Mouse (Mus musculus): ENCODE measurements at regions not wholly inside any gene's neighbourhood (a gene's known extent, or its start where the extent isn't known, plus 50 kb on each side); places are given as distances from the start of the nearest gene placed in this dataset.
"Not testable (repeated sequence)": the region's sequence is repeated elsewhere in the genome, so short reads cannot be mapped to it uniquely, and the experiment has no call there.

DNA sequence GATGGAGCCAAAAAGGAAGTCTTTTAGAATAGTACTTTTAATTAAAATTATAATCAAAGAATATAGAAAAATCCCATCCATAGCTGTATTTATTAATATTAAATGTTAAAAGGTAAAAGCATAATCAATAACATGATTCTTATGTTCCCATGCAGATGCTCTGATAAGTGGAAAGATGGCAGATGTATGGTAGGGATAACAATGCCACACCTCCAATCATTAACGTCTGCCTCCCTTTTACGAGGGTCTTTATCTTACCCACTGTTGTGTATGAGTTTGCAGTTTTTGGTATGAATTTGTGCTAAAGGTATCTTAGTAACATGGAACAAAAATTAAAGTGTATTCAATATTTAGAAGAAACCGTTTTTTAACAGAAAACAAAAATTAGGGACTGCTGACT, 127.8 kb downstream of the Alg10b start:
- 91% methylated on average over 3 of the region's 3 CpGs for WGBS
- H3K27me3 ChIP-seq (ENCODE audit: control insufficient read depth, insufficient read depth, low read length) = no peaks in the 10 kb centered on the region
- no peak overlapping the region for H3K4me3 ChIP-seq (replicated peaks; ENCODE audit: low read length)
- no peak overlapping the region for H3K27ac ChIP-seq
- H3K9ac ChIP-seq = no peak overlapping the region
- DNase-seq (ENCODE audit: low spot score) (no peak), ATAC-seq (ENCODE audit: low FRiP score) (no peak)
- H3K4me1 ChIP-seq (replicated peaks; ENCODE audit: control insufficient read depth, insufficient read depth, low read length) = no peaks in the 10 kb centered on the region
- no peak overlapping the region for H3K4me2 ChIP-seq (replicated peaks)
- no peaks in the 10 kb centered on the region for H3K9me3 ChIP-seq (ENCODE audit: control insufficient read depth, low read length)
- H3K36me3 ChIP-seq (replicated peaks; ENCODE audit: control insufficient read depth, insufficient read depth) = no peaks in the 10 kb centered on the region

DNA sequence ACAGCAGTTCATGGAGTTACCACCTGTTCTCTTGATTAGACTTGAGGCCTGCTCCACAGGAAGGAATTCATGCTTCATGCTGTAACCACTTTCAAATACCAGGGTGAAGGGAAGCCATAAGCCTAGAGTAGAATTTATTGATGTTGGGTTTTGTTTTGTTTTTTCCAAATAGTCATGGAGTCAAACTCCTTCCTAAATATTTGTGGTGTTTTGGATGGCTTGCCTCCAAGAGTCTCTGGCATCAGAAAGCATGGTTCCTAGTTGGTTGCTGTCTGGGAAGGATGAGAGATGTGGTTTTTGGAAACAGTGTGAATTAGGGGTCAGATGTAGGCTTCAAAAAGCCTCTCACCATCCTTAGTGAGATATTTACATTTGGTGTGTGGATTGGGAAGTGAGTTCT, 141.5 kb downstream of the Alg10b start:
- ATAC-seq (ENCODE audit: low FRiP score) (no peak), DNase-seq (ENCODE audit: low spot score) (no peak)

DNA sequence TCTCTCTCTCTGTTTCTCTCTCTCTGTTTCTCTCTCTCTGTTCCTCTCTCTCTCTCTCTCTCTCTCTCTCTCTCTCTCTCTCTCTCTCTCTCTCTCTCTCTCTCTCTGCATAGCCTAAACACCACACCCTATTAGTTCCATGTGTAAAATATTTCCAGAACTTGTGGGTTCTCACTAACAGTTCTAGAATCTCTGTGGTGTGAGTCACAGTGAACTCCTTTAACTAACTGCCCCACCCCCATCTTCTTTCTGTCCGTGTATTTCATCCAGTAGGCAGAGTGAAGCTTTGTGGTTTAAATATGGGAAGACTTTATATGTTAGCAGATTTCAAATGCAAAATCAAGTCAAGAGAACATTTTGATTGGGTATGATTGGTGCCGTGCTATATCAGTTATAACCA, 153.8 kb downstream of the Alg10b start:
- no peaks in the 10 kb centered on the region for H3K36me3 ChIP-seq (replicated peaks; ENCODE audit: control insufficient read depth, insufficient read depth)
- no peaks in the 10 kb centered on the region for H3K9me3 ChIP-seq (ENCODE audit: control insufficient read depth, low read length)
- H3K9ac ChIP-seq = no peak overlapping the region
- H3K27me3 ChIP-seq (ENCODE audit: control insufficient read depth, insufficient read depth, low read length) = no peaks in the 10 kb centered on the region
- H3K27ac ChIP-seq = no peak overlapping the region
- H3K4me2 ChIP-seq (replicated peaks) = no peak overlapping the region
- no peak for ATAC-seq (ENCODE audit: low FRiP score)
- H3K4me1 ChIP-seq (replicated peaks; ENCODE audit: control insufficient read depth, insufficient read depth, low read length) = no peaks in the 10 kb centered on the region
- 80% methylated on average over 2 of the region's 2 CpGs for WGBS
- no peak for DNase-seq (ENCODE audit: low spot score)
- H3K4me3 ChIP-seq (replicated peaks; ENCODE audit: low read length) = no peak overlapping the region

More for the DNA sequence above, 141.5 kb downstream of the Alg10b start:
- no peaks in the 10 kb centered on the region for H3K9me3 ChIP-seq (ENCODE audit: control insufficient read depth, low read length)
- no peaks in the 10 kb centered on the region for H3K4me1 ChIP-seq (replicated peaks; ENCODE audit: control insufficient read depth, insufficient read depth, low read length)
- no peak overlapping the region for H3K9ac ChIP-seq
- H3K4me2 ChIP-seq (replicated peaks) = no peak overlapping the region
- no peaks in the 10 kb centered on the region for H3K27me3 ChIP-seq (ENCODE audit: control insufficient read depth, insufficient read depth, low read length)
- no peak overlapping the region for H3K4me3 ChIP-seq (replicated peaks; ENCODE audit: low read length)
- H3K36me3 ChIP-seq (replicated peaks; ENCODE audit: control insufficient read depth, insufficient read depth) = no peaks in the 10 kb centered on the region
- H3K27ac ChIP-seq = no peak overlapping the region

DNA sequence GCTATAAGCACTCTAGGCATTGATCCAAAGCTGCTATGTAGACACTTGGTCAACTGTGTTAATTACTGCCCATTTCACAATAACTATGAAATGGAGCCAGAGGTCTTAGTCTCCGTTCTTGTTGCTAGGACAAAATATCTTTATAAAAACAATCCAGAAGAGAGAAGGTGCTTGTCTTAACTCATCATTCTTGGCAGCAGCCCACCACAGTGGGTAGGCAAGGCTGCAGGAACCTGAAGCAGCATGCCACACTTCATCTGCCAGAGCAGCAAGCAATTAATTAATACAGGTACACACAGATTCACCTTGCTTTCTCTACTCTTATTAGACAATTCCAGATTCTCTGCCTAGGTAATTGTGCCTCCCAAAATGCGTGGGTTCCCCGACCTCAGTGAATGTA, 172.8 kb downstream of the Alg10b start:
- H3K27ac ChIP-seq = no peak overlapping the region
- WGBS = 81% methylated on average over 3 of the region's 3 CpGs
- no peak overlapping the region for H3K9ac ChIP-seq
- H3K4me2 ChIP-seq (replicated peaks) = no peak overlapping the region
- H3K4me3 ChIP-seq (replicated peaks; ENCODE audit: low read length) = no peak overlapping the region
- no peaks in the 10 kb centered on the region for H3K36me3 ChIP-seq (replicated peaks; ENCODE audit: control insufficient read depth, insufficient read depth)
- no peaks in the 10 kb centered on the region for H3K27me3 ChIP-seq (ENCODE audit: control insufficient read depth, insufficient read depth, low read length)
- no peaks in the 10 kb centered on the region for H3K9me3 ChIP-seq (ENCODE audit: control insufficient read depth, low read length)
- ATAC-seq (ENCODE audit: low FRiP score) = no peak
- no peaks in the 10 kb centered on the region for H3K4me1 ChIP-seq (replicated peaks; ENCODE audit: control insufficient read depth, insufficient read depth, low read length)
- DNase-seq (ENCODE audit: low spot score) = no peak

DNA sequence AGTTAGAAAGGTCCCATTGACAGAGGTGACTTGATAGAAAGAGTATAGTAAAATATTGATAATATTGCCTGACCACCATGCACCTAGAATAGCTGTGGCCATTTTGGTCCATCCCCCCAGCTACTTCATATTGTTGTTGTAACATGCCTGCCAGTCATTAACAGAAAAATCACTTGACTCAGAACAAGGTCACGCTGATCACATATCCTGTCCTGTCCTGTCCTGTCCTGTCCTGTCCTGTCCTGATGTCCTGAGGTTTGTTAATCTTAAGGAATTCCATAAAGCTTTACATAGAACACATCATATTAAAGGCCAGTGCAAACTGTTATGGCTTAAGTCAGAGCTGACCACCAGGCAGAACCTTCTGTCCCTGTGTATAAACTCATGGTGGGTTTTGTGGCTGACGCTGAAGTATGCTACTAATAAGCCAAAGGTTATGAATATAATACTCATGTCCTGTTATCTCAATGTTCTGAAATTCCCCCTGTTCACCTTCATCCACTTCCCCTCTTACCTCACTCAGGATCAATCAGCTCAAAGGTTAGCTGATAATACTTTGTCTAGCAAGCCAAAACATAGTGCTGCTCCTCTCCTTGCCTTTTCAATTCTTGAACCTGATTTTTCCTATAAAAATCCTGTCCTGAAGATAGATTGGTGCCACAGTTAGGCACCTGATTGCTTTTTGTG, 173.7 kb downstream of the Alg10b start:
- Histone ChIP-seq H3K9ac (no peak overlapping the region), H3K27ac (no peak overlapping the region), H3K36me3 (replicated peaks; ENCODE audit: control insufficient read depth, insufficient read depth) (no peaks in the 10 kb centered on the region), H3K4me2 (replicated peaks) (no peak overlapping the region), H3K9me3 (ENCODE audit: control insufficient read depth, low read length) (no peaks in the 10 kb centered on the region), H3K27me3 (ENCODE audit: control insufficient read depth, insufficient read depth, low read length) (no peaks in the 10 kb centered on the region), H3K4me3 (replicated peaks; ENCODE audit: low read length) (no peak overlapping the region), H3K4me1 (replicated peaks; ENCODE audit: control insufficient read depth, insufficient read depth, low read length) (no peaks in the 10 kb centered on the region)
- DNase-seq (ENCODE audit: low spot score) = no peak
- ATAC-seq (ENCODE audit: low FRiP score) = no peak
- WGBS = 94% methylated on average over 2 of the region's 2 CpGs

DNA sequence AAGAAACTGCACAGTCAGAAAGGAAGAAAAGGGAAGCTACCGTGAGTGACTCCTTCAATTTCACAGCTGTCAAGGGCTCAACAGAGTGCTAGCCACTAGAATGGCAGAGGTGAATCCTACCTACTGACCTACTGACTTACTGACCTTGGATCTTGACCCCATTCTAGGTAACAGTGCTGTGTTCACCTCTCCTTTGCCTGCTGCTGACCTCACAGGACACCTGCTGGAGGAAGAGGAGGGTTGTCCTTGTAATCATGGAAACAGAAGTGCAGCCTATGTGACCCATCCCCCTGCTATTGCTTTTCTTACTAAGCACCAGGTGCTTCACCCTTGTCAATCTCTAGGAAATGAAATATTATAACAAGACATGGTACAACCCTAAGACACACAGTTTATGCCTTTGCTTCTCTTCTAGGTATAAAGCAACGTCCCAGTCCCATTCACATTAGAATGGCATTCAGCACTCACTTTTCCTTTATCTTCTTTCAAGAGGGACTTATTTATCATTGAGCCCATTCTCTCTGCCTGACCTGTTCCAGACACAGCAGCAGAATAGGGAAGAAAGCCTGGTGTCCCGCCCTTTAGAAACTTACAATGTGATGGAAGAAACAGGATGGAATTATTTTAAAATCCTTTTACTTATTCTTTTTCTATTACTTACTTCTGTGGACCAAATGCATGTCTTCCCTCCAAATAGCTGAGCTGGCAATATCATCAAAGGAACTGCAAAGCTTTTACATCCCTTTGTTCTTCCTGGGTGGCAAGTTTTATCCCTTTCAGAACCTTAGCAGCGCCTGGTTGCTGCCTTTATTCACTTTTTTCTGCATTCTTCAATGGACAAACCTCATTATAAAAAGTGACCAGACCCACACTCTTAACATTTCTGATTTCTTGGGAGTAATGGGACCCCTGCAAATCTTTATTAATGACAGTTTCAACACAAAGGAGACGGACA, 176.5 kb downstream of the Alg10b start:
- ATAC-seq (ENCODE audit: low FRiP score) = no peak
- H3K4me2 ChIP-seq (replicated peaks) = no peak overlapping the region
- no peaks in the 10 kb centered on the region for H3K36me3 ChIP-seq (replicated peaks; ENCODE audit: control insufficient read depth, insufficient read depth)
- H3K27ac ChIP-seq = no peak overlapping the region
- no peak overlapping the region for H3K9ac ChIP-seq
- no peaks in the 10 kb centered on the region for H3K27me3 ChIP-seq (ENCODE audit: control insufficient read depth, insufficient read depth, low read length)
- WGBS = 13% methylated on average over 5 of the region's 5 CpGs
- no peak for DNase-seq (ENCODE audit: low spot score)
- no peaks in the 10 kb centered on the region for H3K9me3 ChIP-seq (ENCODE audit: control insufficient read depth, low read length)
- no peak overlapping the region for H3K4me3 ChIP-seq (replicated peaks; ENCODE audit: low read length)
- no peaks in the 10 kb centered on the region for H3K4me1 ChIP-seq (replicated peaks; ENCODE audit: control insufficient read depth, insufficient read depth, low read length)

DNA sequence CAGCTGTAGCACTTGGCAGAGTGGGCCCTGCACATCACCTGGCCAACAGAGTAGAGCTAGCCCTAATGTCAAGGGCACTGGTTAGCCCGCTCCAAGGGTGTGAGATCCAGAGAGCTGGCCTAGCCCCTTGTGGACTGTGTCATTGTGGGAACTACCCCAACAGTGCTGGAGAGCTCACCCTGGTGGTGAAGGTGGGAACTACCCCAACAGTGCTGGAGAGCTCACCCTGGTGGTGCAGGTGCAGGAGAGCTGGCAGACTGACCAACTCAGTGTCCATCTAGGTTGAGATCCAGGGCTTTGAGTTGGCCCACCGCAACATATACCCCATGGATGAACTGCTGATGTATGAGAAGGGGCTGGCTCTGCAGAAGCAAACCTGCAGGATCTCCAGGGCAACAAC, 196.7 kb downstream of the Alg10b start:
- Histone ChIP-seq H3K36me3 (replicated peaks; ENCODE audit: control insufficient read depth, insufficient read depth) (no peaks in the 10 kb centered on the region), H3K9me3 (ENCODE audit: control insufficient read depth, low read length) (no peaks in the 10 kb centered on the region), H3K27me3 (ENCODE audit: control insufficient read depth, insufficient read depth, low read length) (no peaks in the 10 kb centered on the region), H3K4me1 (replicated peaks; ENCODE audit: control insufficient read depth, insufficient read depth, low read length) (0 out of 2 replicates have a peak, but pooled peaks cover 11% of the 10 kb centered on the region), H3K9ac (no peak overlapping the region), H3K4me2 (replicated peaks) (no peak overlapping the region), H3K27ac (no peak overlapping the region), H3K4me3 (replicated peaks; ENCODE audit: low read length) (no peak overlapping the region)
- WGBS = 98% methylated on average over 2 of the region's 2 CpGs
- DNase-seq (ENCODE audit: low spot score) (no peak), ATAC-seq (ENCODE audit: low FRiP score) (no peak)

DNA sequence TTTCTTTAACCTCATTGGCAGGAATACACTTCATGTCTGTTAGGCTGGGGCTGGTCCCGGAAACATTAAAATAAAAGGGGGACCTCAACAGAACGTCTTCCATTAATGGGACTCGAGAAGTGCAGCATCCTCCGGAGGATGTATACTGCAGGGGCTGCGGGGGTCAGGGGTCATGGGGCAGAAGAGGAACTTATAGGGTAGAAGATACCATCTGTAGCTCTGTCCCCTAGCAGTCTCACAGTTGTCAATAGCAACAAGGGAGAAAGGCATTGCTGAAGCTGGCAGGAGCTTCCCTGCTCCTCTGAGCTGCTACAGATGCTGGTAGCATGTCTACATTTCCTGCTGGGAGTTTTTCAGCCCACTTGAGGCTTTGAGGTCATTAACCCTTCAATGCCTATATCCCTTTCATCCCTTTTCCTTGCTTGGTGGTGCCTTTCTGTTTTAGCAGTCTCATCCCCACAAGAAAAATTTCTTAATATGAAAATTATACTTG, 198.1 kb downstream of the Alg10b start:
- DNase-seq (ENCODE audit: low spot score) = no peak
- H3K27ac ChIP-seq = no peak overlapping the region
- ATAC-seq (ENCODE audit: low FRiP score) = no peak
- no peaks in the 10 kb centered on the region for H3K9me3 ChIP-seq (ENCODE audit: control insufficient read depth, low read length)
- H3K4me2 ChIP-seq (replicated peaks) = no peak overlapping the region
- no peaks in the 10 kb centered on the region for H3K36me3 ChIP-seq (replicated peaks; ENCODE audit: control insufficient read depth, insufficient read depth)
- H3K4me1 ChIP-seq (replicated peaks; ENCODE audit: control insufficient read depth, insufficient read depth, low read length) = 0 out of 2 replicates have a peak, but pooled peaks cover 11% of the 10 kb centered on the region
- H3K4me3 ChIP-seq (replicated peaks; ENCODE audit: low read length) = no peak overlapping the region
- H3K27me3 ChIP-seq (ENCODE audit: control insufficient read depth, insufficient read depth, low read length) = no peaks in the 10 kb centered on the region
- 5% methylated on average over 5 of the region's 5 CpGs for WGBS
- no peak overlapping the region for H3K9ac ChIP-seq

DNA sequence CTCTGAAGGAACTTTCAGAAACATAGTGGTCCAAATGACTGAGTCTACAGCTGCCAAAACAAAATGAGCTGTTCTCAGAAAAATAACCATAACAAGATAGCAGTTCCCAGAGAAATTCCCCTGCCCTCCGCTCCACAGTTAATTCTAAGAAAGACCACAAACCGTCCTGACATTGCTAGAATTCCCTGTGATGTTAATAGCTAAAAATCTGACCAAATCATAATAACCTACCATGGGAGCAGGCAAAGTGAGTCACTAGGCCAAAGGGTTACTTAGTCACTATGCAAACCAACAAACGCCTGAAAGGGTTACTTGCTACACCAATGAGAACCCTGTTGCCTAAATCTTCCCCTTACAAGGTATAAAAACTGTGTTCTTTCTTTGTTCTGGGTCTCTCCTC, 206.9 kb downstream of the Alg10b start:
- not testable (repeated sequence) for H3K4me1 ChIP-seq (replicated peaks; ENCODE audit: control insufficient read depth, insufficient read depth, low read length); H3K9ac ChIP-seq; H3K36me3 ChIP-seq (replicated peaks; ENCODE audit: control insufficient read depth, insufficient read depth); H3K4me3 ChIP-seq (replicated peaks; ENCODE audit: low read length); H3K9me3 ChIP-seq (ENCODE audit: control insufficient read depth, low read length); H3K4me2 ChIP-seq (replicated peaks); H3K27me3 ChIP-seq (ENCODE audit: control insufficient read depth, insufficient read depth, low read length); H3K27ac ChIP-seq; DNase-seq (ENCODE audit: low spot score); ATAC-seq (ENCODE audit: low FRiP score)
- WGBS = 94% methylated on average over 3 of the region's 3 CpGs

All from hindbrain, embryonic 14.5 days (tissue).